Mouse (Mus musculus): Measurements from ENCODE around the gene Agap1.

- TF ChIP-seq POLR2A (IDR thresholded peaks at IDR 0.05; ENCODE audit: control insufficient read depth, extremely low read depth, insufficient read depth, low read length, poor library complexity) (no peak), CTCF (IDR thresholded peaks at IDR 0.05; ENCODE audit: borderline replicate concordance, control insufficient read depth, extremely low read depth, insufficient read depth, low read length, poor library complexity) (no peak)
Observed at GRCm38 (mm10) chr1:89543312-89543711, 88.7 kb downstream of the Agap1 start.

Data from thymus, adult 2 months (tissue).